Mouse (Mus musculus) myocyte (in vitro differentiated cells): ENCODE measurements around the gene 4930513O06Rik.

Experiments used
- E2F4 ChIP-seq: IDR thresholded peaks from one replicate; pipeline ENCODE4 v1.6.1; 2011; ENCODE audit warnings: mild to moderate bottlenecking, control low read depth, moderate library complexity; ENCODE audit not compliant: insufficient read depth
- MYOD1 ChIP-seq, 3 experiments: IDR thresholded peaks; one replicate each; pipeline ENCODE4 v1.6.1; 2011; ENCODE audit warnings: control low read depth in 2 of 3, low read depth in 2 of 3, mild to moderate bottlenecking in 2 of 3, moderate library complexity in 1 of 3; ENCODE audit not compliant: insufficient read length in 2 of 3, control insufficient read depth in 1 of 3
- MYOG ChIP-seq, 3 experiments: IDR thresholded peaks; one replicate each; pipeline ENCODE4 v1.6.1; 2011; ENCODE audit warnings: control low read depth in 2 of 3, low read depth in 2 of 3, mild to moderate bottlenecking in 2 of 3; ENCODE audit not compliant: insufficient read length in 2 of 3, control insufficient read depth in 1 of 3, insufficient read depth in 1 of 3
- POLR2A ChIP-seq: IDR thresholded peaks from one replicate; pipeline ENCODE4 v1.6.1; 2011; ENCODE audit warnings: low read depth, mild to moderate bottlenecking, control low read depth, moderate library complexity; ENCODE audit not compliant: insufficient read length
- POLR2AphosphoS2 ChIP-seq: IDR thresholded peaks from one replicate; pipeline ENCODE4 v1.6.1; 2011; ENCODE audit warnings: low read depth, control low read depth; ENCODE audit not compliant: insufficient read length
- REST ChIP-seq: IDR thresholded peaks from one replicate; pipeline ENCODE4 v1.6.1; 2011; ENCODE audit warnings: mild to moderate bottlenecking, control low read depth, moderate library complexity; ENCODE audit not compliant: insufficient read depth, insufficient read length
- USF1 ChIP-seq: IDR thresholded peaks from one replicate; pipeline ENCODE4 v1.6.1; 2011; ENCODE audit warnings: low read depth, mild to moderate bottlenecking, control low read depth, moderate library complexity

DNA sequence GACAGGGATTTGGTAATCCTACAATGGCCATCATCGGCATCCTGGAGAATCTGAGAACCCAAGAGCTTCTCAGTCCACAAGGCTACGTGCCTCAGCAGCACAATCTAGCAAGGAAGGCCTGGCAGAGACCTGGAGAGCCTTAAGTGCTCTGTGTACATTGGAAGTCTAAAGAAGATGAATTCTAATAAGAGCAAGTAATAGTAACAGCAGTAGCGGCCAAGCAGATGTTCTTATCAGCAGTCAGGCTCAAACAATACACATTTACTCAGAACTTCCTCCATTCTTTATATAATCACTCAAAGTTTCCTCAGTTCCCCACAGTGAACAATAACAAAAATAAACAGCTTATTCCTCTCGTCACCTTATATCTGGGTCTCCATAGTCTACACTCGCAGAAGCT is 22.0 kb upstream of the 4930513O06Rik start:
- no peak for TF ChIP-seq USF1
- no peak for TF ChIP-seq E2F4
- no peak for TF ChIP-seq POLR2A
- no peak for TF ChIP-seq MYOD1 (IDR thresholded peaks at IDR 0.05; ENCODE audit: control insufficient read depth in 1 of 3, insufficient read length in 2 of 3, low read depth in 2 of 3)
- no peak for TF ChIP-seq REST
- no peak for TF ChIP-seq MYOG (IDR thresholded peaks at IDR 0.05; ENCODE audit: control insufficient read depth in 1 of 3, insufficient read depth in 1 of 3, insufficient read length in 2 of 3, low read depth in 2 of 3)
- no peak for TF ChIP-seq POLR2AphosphoS2
